ENCODE assay signal across 8 mouse cellular contexts in genomic region chr11:99307579-99307978, GRCm38 (mm10). TPM values are rescaled to one million over a fixed set of nuclear protein-coding genes. Genes with fewer than 3 reads are reported as not detected.
DNase-seq lines count a peak whose midpoint lies in the region; TF ChIP-seq lines count a peak whose summit lies in the region.

No protein-coding gene starts in this region.

- H3K4me3 ChIP-seq in ES-E14 (ENCODE audit: insufficient read depth in 1 of 2, low read depth in 1 of 2, low read length in 2 of 2, poor library complexity in 1 of 2, severe bottlenecking in 1 of 2), result no peak overlapping the region
- H3K4me3 ChIP-seq in layer of hippocampus, adult 2 months, result no peak overlapping the region

- H3K9me3 ChIP-seq in ES-E14 (ENCODE audit: control insufficient read depth, insufficient read depth, low read depth, low read length), result no peaks in the 10 kb centered on the region

- TF ChIP-seq CTCF in layer of hippocampus, adult 2 months (conservative IDR thresholded peaks at IDR 0.05), result peak; percentile 89

- intact Hi-C loops in heart, postnatal 25 days (cut with DNase I), result loop anchor here (1.0 kb wide), 1 partner anchor 118 kb away; no protein-coding TSS in a partner anchor

- DNase-seq in heart, adult 18-20 months, result peak; percentile 42 to 74
- DNase-seq in heart, postnatal 25 days (ENCODE audit: low spot score), result no peak
- peak; percentile 74 for DNase-seq in ES-E14 (ENCODE audit: low read depth, low spot score)
- peak; percentile 39 for DNase-seq in cerebellum, adult 11-12 months
- DNase-seq in frontal cortex, postnatal 36 days (ENCODE audit: low spot score in 2 of 2), result peak; percentile 50 to 71
- DNase-seq in layer of hippocampus, adult 2 months (ENCODE audit: low spot score in 2 of 2), result peak; percentile 14 to 74
- peak; percentile 85 for DNase-seq in lung, postnatal 36 days
- DNase-seq in spleen, postnatal 14 days (ENCODE audit: low spot score in 2 of 2), result peak; percentile 19 to 46

- in situ Hi-C loops in ES-E14 (cut with MboI; ENCODE audit: low sequenced_read_pairs in 2 of 2, unreplicated experiment in 2 of 2), result no loop called here

- no peaks in the 10 kb centered on the region for H3K36me3 ChIP-seq in ES-E14 (ENCODE audit: control insufficient read depth, insufficient read depth, low read length, poor library complexity, severe bottlenecking)

- H3K9ac ChIP-seq in ES-E14 (ENCODE audit: insufficient read depth, low read depth, low read length, poor library complexity, severe bottlenecking), result no peak overlapping the region

- no peaks in the 10 kb centered on the region for H3K4me1 ChIP-seq in ES-E14 (ENCODE audit: control insufficient read depth in 2 of 2, insufficient read depth in 2 of 2, low read length in 2 of 2, poor library complexity in 1 of 2)

- H3K27ac ChIP-seq in ES-E14 (ENCODE audit: insufficient read depth, low read depth, low read length, poor library complexity, severe bottlenecking), result no peak overlapping the region
- no peak overlapping the region for H3K27ac ChIP-seq in layer of hippocampus, adult 2 months

TF ChIP-seq in ES-E14, 5 proteins besides CTCF, POLR2A, EP300 and RAD21:
- TF ChIP-seq CHD2 (IDR thresholded peaks at IDR 0.05; ENCODE audit: low read depth, low read length) (no peak), ZC3H11A (IDR thresholded peaks at IDR 0.05; ENCODE audit: borderline replicate concordance, low read depth, low read length) (0 out of 2 replicates have a peak, but pooled peaks have one; percentile 15), HCFC1 (IDR thresholded peaks at IDR 0.05; ENCODE audit: borderline replicate concordance, insufficient read depth, low read length) (no peak)

RNA-seq across cellular contexts. Expression of gene Krt25, which starts 15.2 kb away (rescaled TPM):
- not detected for total RNA-seq in heart, adult 18-20 months (2021)
- total RNA-seq in heart, postnatal 25 days (2021), result not detected
- not detected in 2 replicates for total RNA-seq in ES-E14 (2012; rRNA removed)
- not detected for total RNA-seq in layer of hippocampus, adult 2 months (2021)

RNA-seq across cellular contexts. Expression of gene Krt24, which starts 22.5 kb away (rescaled TPM):
- total RNA-seq in heart, adult 18-20 months (2021), result not detected
- total RNA-seq in heart, postnatal 25 days (2021), result not detected
- not detected in 2 replicates for total RNA-seq in ES-E14 (2012; rRNA removed)
- not detected for total RNA-seq in layer of hippocampus, adult 2 months (2021)

RNA-seq across cellular contexts. Expression of gene Krt26, which starts 30.2 kb away (rescaled TPM):
- not detected for total RNA-seq in heart, adult 18-20 months (2021)
- total RNA-seq in heart, postnatal 25 days (2021), result not detected
- not detected in 2 replicates for total RNA-seq in ES-E14 (2012; rRNA removed)
- total RNA-seq in layer of hippocampus, adult 2 months (2021), result not detected

RNA-seq across cellular contexts. Expression of gene Krt27, which starts 43.3 kb away (rescaled TPM):
- total RNA-seq in heart, adult 18-20 months (2021), result not detected
- total RNA-seq in heart, postnatal 25 days (2021), result not detected
- 0.13 TPM in 1 of 2 replicates, not detected in the other for total RNA-seq in ES-E14 (2012; rRNA removed)
- total RNA-seq in layer of hippocampus, adult 2 months (2021), result not detected
